8 mouse cellular contexts compared by ENCODE assay signal in the genomic region with DNA sequence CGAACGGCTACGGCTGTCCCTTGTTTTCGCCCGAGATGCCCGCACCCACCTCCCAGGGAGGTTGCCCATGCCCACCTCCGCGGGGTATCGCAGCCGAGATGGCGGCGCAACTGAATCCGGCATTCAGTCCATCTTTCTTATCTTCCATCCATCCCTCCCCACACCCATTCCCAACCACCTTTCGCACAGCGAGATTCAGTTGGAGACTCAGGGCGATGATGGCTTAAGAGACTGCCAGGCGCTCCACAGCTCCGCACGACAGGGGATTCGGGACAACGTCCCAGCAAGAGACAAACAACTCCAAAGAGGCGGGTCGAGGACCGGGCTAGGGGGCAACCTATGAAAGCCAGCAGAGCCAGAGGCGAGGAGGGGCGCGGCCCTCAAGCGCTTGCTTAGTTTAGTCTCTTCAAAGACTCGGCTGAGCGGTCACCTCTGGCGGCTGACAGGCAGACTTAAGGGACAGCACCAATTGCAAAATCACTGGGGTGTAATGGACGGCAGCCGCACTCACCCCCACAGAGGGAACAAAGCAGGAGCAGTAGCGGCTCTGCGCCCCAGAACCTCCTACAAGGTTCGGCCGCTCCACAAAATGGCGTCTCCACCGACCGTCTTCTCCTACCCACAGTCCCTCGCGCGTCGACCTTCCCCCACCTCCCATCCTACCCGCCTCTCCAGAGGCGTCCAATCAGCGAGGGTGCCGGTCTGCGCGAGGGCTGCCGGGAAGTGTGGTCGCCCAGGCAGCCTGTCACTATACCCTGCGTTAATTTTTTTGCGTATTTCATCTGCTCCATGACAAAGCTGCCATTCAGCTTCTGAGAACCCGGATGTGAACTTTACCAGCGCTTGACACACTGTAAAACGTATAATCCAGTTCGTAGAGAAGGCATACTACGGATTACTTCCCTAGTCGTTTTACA. TPM values are rescaled to one million over a fixed set of nuclear protein-coding genes. Genes with fewer than 3 reads are reported as not detected.
A peak's percentile ranks its signal among the peaks of the same experiment; 100 is the strongest.
DNase-seq lines count a peak whose midpoint lies in the region; ATAC-seq and TF ChIP-seq lines count a peak whose summit lies in the region.

A gene (minus strand): TSS at position 623 of the 917 bp plus-strand sequence.

- dilution Hi-C loops in CH12.LX (cut with MboI; ENCODE audit: extremely low pct_ligation_motif_present, extremely low pct_unique_long_range_greater_than_20kb, low sequenced_read_pairs): no loop called here

- TF ChIP-seq POLR2A in CH12.LX (IDR thresholded peaks at IDR 0.05; ENCODE audit: low read depth, low read length): peak; percentile 88

- under 1% methylated on average over 60 of the region's 60 CpGs for WGBS in forebrain, embryonic 11.5 days
- under 1% methylated on average over 60 of the region's 60 CpGs for WGBS in heart, embryonic 16.5 days
- under 1% methylated on average over 60 of the region's 60 CpGs for WGBS in liver, embryonic 15.5 days (ENCODE audit: insufficient replicate concordance)
- WGBS in neural tube, embryonic 12.5 days: under 1% methylated on average over 60 of the region's 60 CpGs

- peaks cover 46 to 57% of the 10 kb centered on the region in 2 experiments for H3K36me3 ChIP-seq in CH12.LX (replicated peaks in 1 of 2; ENCODE audit: control insufficient read depth in 1 of 2, insufficient read depth in 1 of 2, low read length in 1 of 2)
- peaks cover 9% of the 10 kb centered on the region; the same call in 1 of the 2 replicates for H3K36me3 ChIP-seq in forebrain, embryonic 11.5 days (ENCODE audit: control insufficient read depth, insufficient read depth, low read length)
- peaks cover 48% of the 10 kb centered on the region for H3K36me3 ChIP-seq in heart, embryonic 16.5 days (ENCODE audit: control insufficient read depth, insufficient read depth)
- peaks cover 67% of the 10 kb centered on the region for H3K36me3 ChIP-seq in liver, embryonic 15.5 days (replicated peaks)
- peaks cover 58% of the 10 kb centered on the region for H3K36me3 ChIP-seq in neural tube, embryonic 12.5 days

- H3K4me3 ChIP-seq in CH12.LX (replicated peaks in 1 of 3; ENCODE audit: low read depth in 2 of 3, low read length in 2 of 3, poor library complexity in 1 of 3): peak within 1 kb of the TSS; percentile 82 to 98 (median 88)
- H3K4me3 ChIP-seq in forebrain, embryonic 11.5 days (ENCODE audit: low read depth, low read length): peak within 1 kb of the TSS; percentile 96
- peak within 1 kb of the TSS; percentile 98 for H3K4me3 ChIP-seq in heart, embryonic 16.5 days (ENCODE audit: low read length)
- H3K4me3 ChIP-seq in liver, embryonic 15.5 days (replicated peaks): peak within 1 kb of the TSS; percentile 87
- H3K4me3 ChIP-seq in neural tube, embryonic 12.5 days: peak within 1 kb of the TSS; percentile 73

- peak within 1 kb of the TSS; percentile 79 for H3K27ac ChIP-seq in CH12.LX (ENCODE audit: insufficient read depth, low read depth)
- peak within 1 kb of the TSS; percentile 74 for H3K27ac ChIP-seq in forebrain, embryonic 11.5 days (ENCODE audit: low read depth, low read length)
- peak within 1 kb of the TSS; percentile 92 for H3K27ac ChIP-seq in heart, embryonic 16.5 days (ENCODE audit: low read length)
- H3K27ac ChIP-seq in liver, embryonic 15.5 days (replicated peaks): peak within 1 kb of the TSS; percentile 93
- peak within 1 kb of the TSS; percentile 65; the same call in 1 of the 2 replicates for H3K27ac ChIP-seq in neural tube, embryonic 12.5 days

- no peaks in the 10 kb centered on the region for H3K27me3 ChIP-seq in CH12.LX (replicated peaks)
- H3K27me3 ChIP-seq in forebrain, embryonic 11.5 days (ENCODE audit: control insufficient read depth, insufficient read depth, low read length): no peaks in the 10 kb centered on the region
- H3K27me3 ChIP-seq in heart, embryonic 16.5 days (ENCODE audit: control insufficient read depth, insufficient read depth, low read length): no peaks in the 10 kb centered on the region
- H3K27me3 ChIP-seq in liver, embryonic 15.5 days: no peaks in the 10 kb centered on the region
- H3K27me3 ChIP-seq in neural tube, embryonic 12.5 days (replicated peaks): no peaks in the 10 kb centered on the region

- no peaks in the 10 kb centered on the region for H3K9me3 ChIP-seq in CH12.LX (replicated peaks; ENCODE audit: low read length)
- H3K9me3 ChIP-seq in forebrain, embryonic 11.5 days (ENCODE audit: control insufficient read depth, low read length): no peaks in the 10 kb centered on the region
- H3K9me3 ChIP-seq in heart, embryonic 16.5 days (replicated peaks; ENCODE audit: control insufficient read depth, low read length): no peaks in the 10 kb centered on the region
- H3K9me3 ChIP-seq in liver, embryonic 15.5 days (replicated peaks): no peaks in the 10 kb centered on the region
- no peaks in the 10 kb centered on the region for H3K9me3 ChIP-seq in neural tube, embryonic 12.5 days

- TF ChIP-seq CTCF in CH12.LX (conservative IDR thresholded peaks at IDR 0.05 in 1 of 2, IDR thresholded peaks at IDR 0.05 in 1 of 2; ENCODE audit: low read depth in 2 of 2, low read length in 2 of 2): no peak

- peaks cover 4 to 19% of the 10 kb centered on the region in 2 experiments; a peak in 3 of 4 replicates for H3K4me1 ChIP-seq in CH12.LX (ENCODE audit: control insufficient read depth in 1 of 2, insufficient read depth in 2 of 2)
- no peaks in the 10 kb centered on the region for H3K4me1 ChIP-seq in forebrain, embryonic 11.5 days (replicated peaks; ENCODE audit: control insufficient read depth, insufficient read depth, low read length)
- peaks cover 8% of the 10 kb centered on the region for H3K4me1 ChIP-seq in heart, embryonic 16.5 days (ENCODE audit: control insufficient read depth, insufficient read depth, low read length)
- H3K4me1 ChIP-seq in liver, embryonic 15.5 days (replicated peaks): peaks cover 20% of the 10 kb centered on the region
- H3K4me1 ChIP-seq in neural tube, embryonic 12.5 days: peaks cover 7% of the 10 kb centered on the region

- in situ Hi-C loops in CH12.LX (cut with MboI; ENCODE audit: low pct_ligation_motif_present, low pct_unique_long_range_greater_than_20kb, low sequenced_read_pairs): no loop called here

- ATAC-seq in forebrain, embryonic 11.5 days (replicated peaks; ENCODE audit: low FRiP score): peak; percentile 100
- ATAC-seq in heart, embryonic 16.5 days (replicated peaks; ENCODE audit: extremely low read depth, insufficient read depth, low FRiP score): peak; percentile 100
- peak; percentile 100 for ATAC-seq in liver, embryonic 15.5 days (ENCODE audit: insufficient read depth)
- peak; percentile 100 for ATAC-seq in neural tube, embryonic 12.5 days (ENCODE audit: low FRiP score, low read depth)

- peak within 1 kb of the TSS; percentile 98 for H3K9ac ChIP-seq in CH12.LX (ENCODE audit: insufficient read depth, low read depth)
- peak within 1 kb of the TSS; percentile 98 for H3K9ac ChIP-seq in forebrain, embryonic 11.5 days (ENCODE audit: low read length)
- peak within 1 kb of the TSS; percentile 99 for H3K9ac ChIP-seq in heart, embryonic 16.5 days (ENCODE audit: low read length)
- H3K9ac ChIP-seq in liver, embryonic 15.5 days: peak within 1 kb of the TSS; percentile 93
- peak within 1 kb of the TSS; percentile 96 for H3K9ac ChIP-seq in neural tube, embryonic 12.5 days

- peak within 1 kb of the TSS; percentile 97 for H3K4me2 ChIP-seq in CH12.LX (ENCODE audit: insufficient read depth, low read depth, poor library complexity, severe bottlenecking)
- peak within 1 kb of the TSS; percentile 57 for H3K4me2 ChIP-seq in forebrain, embryonic 11.5 days (ENCODE audit: low read depth, low read length, severe bottlenecking)
- H3K4me2 ChIP-seq in heart, embryonic 16.5 days (ENCODE audit: low read depth, low read length): peak within 1 kb of the TSS; percentile 67
- H3K4me2 ChIP-seq in liver, embryonic 15.5 days: peak within 1 kb of the TSS; percentile 72
- peak within 1 kb of the TSS; percentile 68 for H3K4me2 ChIP-seq in neural tube, embryonic 12.5 days (replicated peaks)

- no peak for TF ChIP-seq RAD21 in CH12.LX (IDR thresholded peaks at IDR 0.05; ENCODE audit: low read depth, low read length)

- no peak for TF ChIP-seq EP300 in CH12.LX (IDR thresholded peaks at IDR 0.05; ENCODE audit: low read length)

- DNase-seq in CH12.LX (ENCODE audit: extremely low read depth): peak; percentile 93
- peak; percentile 89 for DNase-seq in c-Kit-positive CD71-positive TER-119-negative erythroid progenitor cells, embryonic 14.5 days (ENCODE audit: low read depth)
- DNase-seq in forebrain, embryonic 11.5 days (ENCODE audit: low spot score): peak; percentile 96
- DNase-seq in kidney, postnatal 36 days: peak; percentile 95 to 96
- peak; percentile 95 for DNase-seq in telencephalon, adult 2 months (ENCODE audit: low read depth, low spot score)

- H3K79me2 ChIP-seq in CH12.LX (replicated peaks; ENCODE audit: control insufficient read depth, extremely low read depth, insufficient read depth, poor library complexity, severe bottlenecking): peaks cover 33% of the 10 kb centered on the region

TF ChIP-seq in CH12.LX, 34 proteins besides CTCF, POLR2A, EP300 and RAD21 (continues in another document):
- TF ChIP-seq RCOR1 (conservative IDR thresholded peaks at IDR 0.05; ENCODE audit: low read depth, low read length): no peak
- no peak; the same call in 1 of the 2 replicates for TF ChIP-seq IRF4 (IDR thresholded peaks at IDR 0.05; ENCODE audit: low read depth, low read length)
- TF ChIP-seq ELF1 (IDR thresholded peaks at IDR 0.05; ENCODE audit: low read depth, low read length): peak; percentile 88
- TF ChIP-seq TCF12 (IDR thresholded peaks at IDR 0.05; ENCODE audit: low read depth, low read length): peak; percentile 85; the same call in 1 of the 2 replicates
- peak; percentile 80 for TF ChIP-seq SIN3A (IDR thresholded peaks at IDR 0.05; ENCODE audit: low read length)
- TF ChIP-seq BHLHE40 (IDR thresholded peaks at IDR 0.05; ENCODE audit: low read depth, low read length): no peak
- no peak for TF ChIP-seq ZC3H11A (IDR thresholded peaks at IDR 0.05; ENCODE audit: low read depth, low read length)
- peak; percentile 84 for TF ChIP-seq TBP (conservative IDR thresholded peaks at IDR 0.05; ENCODE audit: low read depth, low read length)
- TF ChIP-seq PAX5 (IDR thresholded peaks at IDR 0.05; ENCODE audit: low read length): no peak
- peak; percentile 90 for TF ChIP-seq ZMIZ1 (IDR thresholded peaks at IDR 0.05; ENCODE audit: low read depth, low read length)
- TF ChIP-seq NELFE (IDR thresholded peaks at IDR 0.05; ENCODE audit: low read depth, low read length): peak; percentile 89
- TF ChIP-seq MXI1 (IDR thresholded peaks at IDR 0.05; ENCODE audit: low read depth, low read length): peak; percentile 64

RNA-seq across cellular contexts. Expression of the gene that starts here (rescaled TPM):
- total RNA-seq in CH12.LX (2012; rRNA removed): 67.6 and 74.5 TPM in 2 replicates
- 83.6 and 85.3 TPM in 2 replicates for total RNA-seq in CH12.LX (2014; rRNA removed)
- polyA plus RNA-seq in CH12.LX (2012; ENCODE audit: insufficient read length, low read depth): 83.6 and 92.8 TPM in 2 replicates
- polyA plus RNA-seq in forebrain, embryonic 11.5 days (2014; fragmentation: Nextera tagmentation; extraction: Ambion mirVana): 198 and 206 TPM in 2 replicates
- 137 and 146 TPM in 2 replicates for polyA plus RNA-seq in heart, embryonic 16.5 days (2015; fragmentation: Nextera tagmentation; extraction: Ambion mirVana)
- 63.8 and 72.0 TPM in 2 replicates for polyA plus RNA-seq in liver, embryonic 15.5 days (2015; fragmentation: Nextera tagmentation; extraction: Ambion mirVana)
- 231 and 241 TPM in 2 replicates for polyA plus RNA-seq in neural tube, embryonic 12.5 days (2016; fragmentation: Nextera tagmentation; extraction: Ambion mirVana)

Comparison
In these comparisons a context has a peak if more than half of its experiments do, and no peak if none do; other contexts are left out.
1. Peak in every context shown above with its lines: DNase-seq, ATAC-seq, H3K4me3 ChIP-seq and H3K27ac ChIP-seq.